Mouse (Mus musculus) liver, embryonic 11.5 days (tissue): Measurements from ENCODE around the gene Ruvbl2. TPM values are rescaled to one million over a fixed set of nuclear protein-coding genes. Genes with fewer than 3 reads are reported as not detected.
A peak's percentile ranks its signal among the peaks of the same experiment; 100 is the strongest.
"Not testable (repeated sequence)": the region's sequence is repeated elsewhere in the genome, so short reads cannot be mapped to it uniquely, and the experiment has no call there.

Experiments
- ATAC-seq: fragments of 200-750 bp; cut with Nextera tagmentation; replicated peaks from 2 replicates; pipeline ENCODE4 v1.8.0; 2017; ENCODE audit warnings: moderate number of reproducible peaks, mild to moderate bottlenecking, moderate TSS enrichment, moderate library complexity; ENCODE audit not compliant: low FRiP score
- DNase-seq: peaks from one replicate; pipeline ENCODE4 v3.0.0-alpha.2; 2017; ENCODE audit warnings: low spot score
- H3K27ac ChIP-seq: fragments of 300-500 bp; sonication (generic); 2 replicates; pipeline ENCODE4 v1.5.1; 2014; ENCODE audit warnings: mild to moderate bottlenecking, low read depth, low read length, control low read depth
- H3K27me3 ChIP-seq: fragments of 300-500 bp; sonication (generic); replicated peaks from 2 replicates; pipeline ENCODE4 v1.6.1; 2014; ENCODE audit warnings: low read length, mixed read lengths; ENCODE audit not compliant: control insufficient read depth, insufficient read depth
- H3K36me3 ChIP-seq: fragments of 300-500 bp; sonication (generic); 2 replicates; pipeline ENCODE4 v1.6.1; 2014; ENCODE audit warnings: mild to moderate bottlenecking, low read length, moderate library complexity, mixed read lengths; ENCODE audit not compliant: control insufficient read depth, insufficient read depth
- H3K4me1 ChIP-seq: fragments of 300-500 bp; sonication (generic); replicated peaks from 2 replicates; pipeline ENCODE4 v1.6.1; 2014; ENCODE audit warnings: low read length, mixed read lengths; ENCODE audit not compliant: control insufficient read depth, insufficient read depth
- H3K4me2 ChIP-seq: fragments of 300-500 bp; sonication (generic); 2 replicates; pipeline ENCODE4 v1.6.1; 2014; ENCODE audit warnings: mild to moderate bottlenecking, control low read depth, moderate library complexity
- H3K4me3 ChIP-seq: fragments of 300-500 bp; sonication (generic); 2 replicates; pipeline ENCODE4 v1.5.1; 2014; ENCODE audit warnings: low read depth, low read length, control low read depth
- H3K9ac ChIP-seq: fragments of 300-500 bp; sonication (generic); 2 replicates; pipeline ENCODE4 v1.6.1; 2014; ENCODE audit warnings: low read depth, low read length, control low read depth
- H3K9me3 ChIP-seq: fragments of 300-500 bp; sonication (generic); 2 replicates; pipeline ENCODE4 v1.6.1; 2016; ENCODE audit warnings: low read length, inconsistent platforms, mixed read lengths; ENCODE audit not compliant: control insufficient read depth
- WGBS: fragments of 180-500 bp; shearing (Covaris S2); extraction: QIAGEN DNeasy Blood & Tissue Kit; methylation state at CpG from one replicate; pipeline ENCODE4 v1.1.7; 2014; 5-methylcytosine and 5-hydroxymethylcytosine counted together
- polyA plus RNA-seq: library from polyadenylated mRNA; unstranded; fragments of >200 nt; fragmentation: Nextera tagmentation; extraction: Ambion mirVana; gene quantifications from 2 replicates; pipeline ENCODE4 v1.2.1, GENCODE M21; 2014

Gene Ruvbl2
- polyA plus RNA-seq, 1 experiment from 2014 or later, result 250 TPM

GRCm38 (mm10) chr7:45405091-45406075, 32.5 kb downstream of the Ruvbl2 start, which contains the start of gene Kcna7:
Kcna7 (plus strand) TSS chr7:45405653.
- DNase-seq (peak; percentile 70), ATAC-seq (no peak)
- 11% methylated on average over 28 of the region's 28 CpGs for WGBS
- H3K9ac ChIP-seq, result no peak within 1 kb of the TSS; the same call in 1 of the 2 replicates
- peaks cover 53% of the 10 kb centered on the region for H3K27me3 ChIP-seq
- no peaks in the 10 kb centered on the region for H3K36me3 ChIP-seq
- H3K4me1 ChIP-seq, result peaks cover 4% of the 10 kb centered on the region; the same call in 1 of the 2 replicates
- peak within 1 kb of the TSS; percentile 45 for H3K4me3 ChIP-seq
- no peaks in the 10 kb centered on the region for H3K9me3 ChIP-seq
- H3K27ac ChIP-seq, result no peak within 1 kb of the TSS
- H3K4me2 ChIP-seq, result peak within 1 kb of the TSS; percentile 68

GRCm38 (mm10) chr7:45403532-45404261, 34.2 kb downstream of the Ruvbl2 start:
- Histone ChIP-seq H3K4me2 (no peak overlapping the region), H3K4me1 (peaks cover 4% of the 10 kb centered on the region; the same call in 1 of the 2 replicates), H3K9me3 (no peaks in the 10 kb centered on the region), H3K27ac (no peak overlapping the region), H3K27me3 (peaks cover 36% of the 10 kb centered on the region), H3K36me3 (no peaks in the 10 kb centered on the region), H3K9ac (no peak overlapping the region), H3K4me3 (no peak overlapping the region)
- ATAC-seq, result no peak
- 43% methylated on average over 6 of the region's 6 CpGs for WGBS
- no peak for DNase-seq

GRCm38 (mm10) chr7:45401521-45402085, 36.3 kb downstream of the Ruvbl2 start:
- H3K4me1 ChIP-seq, result peaks cover 6% of the 10 kb centered on the region; the same call in 1 of the 2 replicates
- no peak overlapping the region for H3K27ac ChIP-seq
- no peaks in the 10 kb centered on the region for H3K9me3 ChIP-seq
- DNase-seq (no peak), ATAC-seq (no peak)
- WGBS, result 74% methylated on average over 10 of the region's 10 CpGs
- no peaks in the 10 kb centered on the region for H3K36me3 ChIP-seq
- no peak overlapping the region for H3K4me3 ChIP-seq
- H3K9ac ChIP-seq, result no peak overlapping the region
- H3K4me2 ChIP-seq, result no peak overlapping the region
- peaks cover 15% of the 10 kb centered on the region for H3K27me3 ChIP-seq

- H3K4me2 ChIP-seq, result no peak overlapping the region
- ATAC-seq (no peak), DNase-seq (no peak)
- no peak overlapping the region for H3K9ac ChIP-seq
- no peak overlapping the region for H3K27ac ChIP-seq
- H3K9me3 ChIP-seq, result no peaks in the 10 kb centered on the region
- WGBS, result 63% methylated on average over 2 of the region's 2 CpGs
- no peak overlapping the region for H3K4me3 ChIP-seq
- H3K36me3 ChIP-seq, result peaks cover 14% of the 10 kb centered on the region
- peaks cover 19% of the 10 kb centered on the region for H3K4me1 ChIP-seq
- H3K27me3 ChIP-seq, result no peaks in the 10 kb centered on the region
These were observed 41.1 kb downstream of the Ruvbl2 start for GRCm38 (mm10) chr7:45396787-45397186.

- peaks cover 18% of the 10 kb centered on the region for H3K36me3 ChIP-seq
These were observed 41.5 kb downstream of the Ruvbl2 start for GRCm38 (mm10) chr7:45396337-45396775.

GRCm38 (mm10) chr7:45395578-45396336, 42.1 kb downstream of the Ruvbl2 start, which contains the start of gene Snrnp70:
Snrnp70 (minus strand) TSS chr7:45395742.
- H3K27me3 ChIP-seq, result no peaks in the 10 kb centered on the region
- H3K4me1 ChIP-seq, result peaks cover 19% of the 10 kb centered on the region
- H3K27ac ChIP-seq, result peak within 1 kb of the TSS; percentile 96
- peak within 1 kb of the TSS; percentile 92 for H3K9ac ChIP-seq
- peak; percentile 96 for ATAC-seq
- no peaks in the 10 kb centered on the region for H3K9me3 ChIP-seq
- H3K4me3 ChIP-seq, result peak within 1 kb of the TSS; percentile 70
- H3K4me2 ChIP-seq, result peak within 1 kb of the TSS; percentile 100
- peak; percentile 100 for DNase-seq
- H3K36me3 ChIP-seq, result peaks cover 22% of the 10 kb centered on the region
- under 1% methylated on average over 60 of the region's 60 CpGs for WGBS

More at GRCm38 (mm10) chr7:45396337-45396775, 41.5 kb downstream of the Ruvbl2 start:
- Histone ChIP-seq H3K4me1 (peaks cover 19% of the 10 kb centered on the region), H3K27ac (peak overlapping the region; percentile 85), H3K4me3 (peak overlapping the region; percentile 70), H3K4me2 (peak overlapping the region; percentile 76), H3K9ac (peak overlapping the region; percentile 63; the same call in 1 of the 2 replicates)
- DNase-seq, H3K9me3 ChIP-seq, H3K27me3 ChIP-seq: not testable (repeated sequence)
- 2% methylated on average over 3 of the region's 3 CpGs for WGBS
- peak; percentile 55 for ATAC-seq

- WGBS, result under 1% methylated on average over 19 of the region's 20 CpGs
- H3K4me2 ChIP-seq, result peak overlapping the region; percentile 100
- peak overlapping the region; percentile 92 for H3K9ac ChIP-seq
- peaks cover 19% of the 10 kb centered on the region for H3K4me1 ChIP-seq
- H3K4me3 ChIP-seq, result peak overlapping the region; percentile 70
- DNase-seq, result no peak
- no peaks in the 10 kb centered on the region for H3K9me3 ChIP-seq
- ATAC-seq, result peak; percentile 67
- peak overlapping the region; percentile 96 for H3K27ac ChIP-seq
- H3K36me3 ChIP-seq, result peaks cover 28% of the 10 kb centered on the region
- no peaks in the 10 kb centered on the region for H3K27me3 ChIP-seq
These were observed 42.8 kb downstream of the Ruvbl2 start for GRCm38 (mm10) chr7:45395129-45395541.
